Mouse (Mus musculus): ENCODE results near the gene Slc35e1.

The Slc35e1 gene

GRCm38 (mm10) chr8:72491680-72492621 lies at the start of gene Slc35e1:
Slc35e1 (minus strand) TSS chr8:72492614.
- peak; percentile 81 for DNase-seq (ENCODE audit: low read depth, low spot score)

GRCm38 (mm10) chr8:72539234-72539633 lies 46.8 kb upstream of the Slc35e1 start:
- peak; percentile 37 for DNase-seq (ENCODE audit: low read depth, low spot score)

- no peak for DNase-seq (ENCODE audit: low read depth, low spot score)
Observed at GRCm38 (mm10) chr8:72534888-72535287, 42.5 kb upstream of the Slc35e1 start.

GRCm38 (mm10) chr8:72532103-72532502 lies 39.7 kb upstream of the Slc35e1 start:
- DNase-seq (ENCODE audit: low read depth, low spot score) = no peak

GRCm38 (mm10) chr8:72521888-72522287 lies 29.5 kb upstream of the Slc35e1 start:
- DNase-seq (ENCODE audit: low read depth, low spot score) = no peak

GRCm38 (mm10) chr8:72517421-72517988 lies 25.1 kb upstream of the Slc35e1 start:
- DNase-seq (ENCODE audit: low read depth, low spot score) = no peak

- no peak for DNase-seq (ENCODE audit: low read depth, low spot score)
Observed at GRCm38 (mm10) chr8:72513158-72513557, 20.7 kb upstream of the Slc35e1 start.

- no peak for DNase-seq (ENCODE audit: low read depth, low spot score)
Observed at GRCm38 (mm10) chr8:72512648-72513047, 20.2 kb upstream of the Slc35e1 start.

- no peak for DNase-seq (ENCODE audit: low read depth, low spot score)
Observed at GRCm38 (mm10) chr8:72507505-72507904, 15.1 kb upstream of the Slc35e1 start.

GRCm38 (mm10) chr8:72504637-72505314 lies 12.4 kb upstream of the Slc35e1 start:
- no peak for DNase-seq (ENCODE audit: low read depth, low spot score)

GRCm38 (mm10) chr8:72504137-72504536 lies 11.7 kb upstream of the Slc35e1 start:
- DNase-seq (ENCODE audit: low read depth, low spot score) = no peak

GRCm38 (mm10) chr8:72500521-72500931 lies 8.1 kb upstream of the Slc35e1 start:
- DNase-seq (ENCODE audit: low read depth, low spot score) = no peak

- no peak for DNase-seq (ENCODE audit: low read depth, low spot score)
Observed at GRCm38 (mm10) chr8:72499521-72500284, 7.3 kb upstream of the Slc35e1 start.

- DNase-seq (ENCODE audit: low read depth, low spot score) = no peak
Observed at GRCm38 (mm10) chr8:72498527-72498926, 6.1 kb upstream of the Slc35e1 start.

GRCm38 (mm10) chr8:72497911-72498310 lies 5.5 kb upstream of the Slc35e1 start:
- DNase-seq (ENCODE audit: low read depth, low spot score) = no peak

- no peak for DNase-seq (ENCODE audit: low read depth, low spot score)
Observed at GRCm38 (mm10) chr8:72496217-72496616, 3.8 kb upstream of the Slc35e1 start.

GRCm38 (mm10) chr8:72495411-72496111 lies 3.1 kb upstream of the Slc35e1 start:
- DNase-seq (ENCODE audit: low read depth, low spot score) = no peak

- no peak for DNase-seq (ENCODE audit: low read depth, low spot score)
Observed at GRCm38 (mm10) chr8:72493381-72493780, 967 bp upstream of the Slc35e1 start.

GRCm38 (mm10) chr8:72492622-72493081 lies 238 bp upstream of the Slc35e1 start:
- DNase-seq (ENCODE audit: low read depth, low spot score) = peak; percentile 100

- DNase-seq (ENCODE audit: low read depth, low spot score) = no peak
Observed at GRCm38 (mm10) chr8:72491017-72491416, 1.4 kb downstream of the Slc35e1 start.

- DNase-seq (ENCODE audit: low read depth, low spot score) = no peak
Observed at GRCm38 (mm10) chr8:72487014-72487413, 5.4 kb downstream of the Slc35e1 start.

All from CD4-positive, CD25-positive, alpha-beta regulatory T cell, adult 2 months (primary cell).